Mouse (Mus musculus) intestine, postnatal 0 days (tissue): ENCODE measurements around the gene Ugt3a2. TPM values are rescaled to one million over a fixed set of nuclear protein-coding genes. Genes with fewer than 3 reads are reported as not detected.

ENCODE experiments used
- ATAC-seq: fragments of 200-750 bp; cut with Nextera tagmentation; 2 replicates; pipeline ENCODE4 v1.8.0; 2017; ENCODE audit warnings: mild to moderate bottlenecking, moderate TSS enrichment, moderate library complexity
- H3K27ac ChIP-seq: fragments of 300-500 bp; sonication (generic); 2 replicates; pipeline ENCODE4 v1.5.1; 2014; ENCODE audit warnings: mild to moderate bottlenecking, low read depth, low read length, moderate library complexity
- H3K27me3 ChIP-seq: fragments of 300-500 bp; sonication (generic); replicated peaks from 2 replicates; pipeline ENCODE4 v1.6.1; 2014; ENCODE audit warnings: low read length, mixed read lengths; ENCODE audit not compliant: control insufficient read depth, insufficient read depth
- H3K36me3 ChIP-seq: fragments of 300-500 bp; sonication (generic); 2 replicates; pipeline ENCODE4 v1.6.1; 2014; ENCODE audit warnings: mild to moderate bottlenecking, moderate library complexity; ENCODE audit not compliant: control insufficient read depth, insufficient read depth
- H3K4me1 ChIP-seq: fragments of 300-500 bp; sonication (generic); replicated peaks from 2 replicates; pipeline ENCODE4 v1.6.1; 2014; ENCODE audit warnings: antibody characterized with exemption, low read length, mixed read lengths; ENCODE audit not compliant: control insufficient read depth, insufficient read depth
- H3K4me2 ChIP-seq: fragments of 300-500 bp; sonication (generic); replicated peaks from 2 replicates; pipeline ENCODE4 v1.6.1; 2014; ENCODE audit warnings: low read depth, mild to moderate bottlenecking, moderate library complexity
- H3K4me3 ChIP-seq: fragments of 300-500 bp; sonication (generic); 2 replicates; pipeline ENCODE4 v1.5.1; 2014; ENCODE audit warnings: low read depth, low read length
- H3K9ac ChIP-seq: fragments of 300-500 bp; sonication (generic); 2 replicates; pipeline ENCODE4 v1.6.1; 2014; ENCODE audit warnings: mild to moderate bottlenecking, low read depth, low read length
- H3K9me3 ChIP-seq: fragments of 300-500 bp; sonication (generic); 2 replicates; pipeline ENCODE4 v1.6.1; 2016; ENCODE audit warnings: mixed run types; ENCODE audit not compliant: control insufficient read depth
- CTCF ChIP-seq: sonication (generic); IDR thresholded peaks from 2 replicates; pipeline ENCODE4 v1.5.1; 2016; ENCODE audit warnings: low read depth, mild to moderate bottlenecking, control low read depth, antibody characterized with exemption, moderate library complexity
- WGBS: fragments of 180-500 bp; shearing (Covaris S2); extraction: QIAGEN DNeasy Blood & Tissue Kit; methylation state at CpG from one replicate; pipeline ENCODE4 v1.1.7; 2014; 5-methylcytosine and 5-hydroxymethylcytosine counted together
- polyA plus RNA-seq: library from polyadenylated mRNA; unstranded; fragments of >200 nt; fragmentation: Nextera tagmentation; extraction: Ambion mirVana; gene quantifications from 2 replicates; pipeline ENCODE4 v1.2.1, GENCODE M21; 2015

Gene Ugt3a2
- not detected in 2 replicates for polyA plus RNA-seq

- no peak for TF ChIP-seq CTCF
- H3K27ac ChIP-seq = no peak within 1 kb of the TSS
- 88% methylated on average over 4 of the region's 4 CpGs for WGBS
Measured at GRCm38 (mm10) chr15:9335341-9335740, at the start of gene Ugt3a2. Gene Ugt3a2 (plus strand): TSS chr15:9335550.

GRCm38 (mm10) chr15:9289660-9290059 is 45.7 kb upstream of the Ugt3a2 start:
- Histone ChIP-seq H3K9ac (no peak overlapping the region), H3K4me1 (no peaks in the 10 kb centered on the region), H3K27me3 (no peaks in the 10 kb centered on the region), H3K9me3 (no peaks in the 10 kb centered on the region), H3K36me3 (no peaks in the 10 kb centered on the region), H3K4me2 (no peak overlapping the region), H3K27ac (no peak overlapping the region), H3K4me3 (no peak overlapping the region)
- ATAC-seq = no peak
- TF ChIP-seq CTCF = no peak
- 57% methylated on average over 2 of the region's 2 CpGs for WGBS

More at GRCm38 (mm10) chr15:9335341-9335740, at the start of gene Ugt3a2:
- H3K27me3 ChIP-seq = no peaks in the 10 kb centered on the region
- H3K36me3 ChIP-seq = no peaks in the 10 kb centered on the region
- ATAC-seq = no peak
- H3K9ac ChIP-seq = no peak within 1 kb of the TSS
- no peak within 1 kb of the TSS for H3K4me3 ChIP-seq
- no peaks in the 10 kb centered on the region for H3K4me1 ChIP-seq
- H3K9me3 ChIP-seq = no peaks in the 10 kb centered on the region
- no peak within 1 kb of the TSS for H3K4me2 ChIP-seq

- no peaks in the 10 kb centered on the region for H3K9me3 ChIP-seq
- no peak overlapping the region for H3K4me2 ChIP-seq
- 79% methylated on average over 8 of the region's 8 CpGs for WGBS
- H3K4me1 ChIP-seq = no peaks in the 10 kb centered on the region
- no peak overlapping the region for H3K27ac ChIP-seq
- H3K9ac ChIP-seq = no peak overlapping the region
- TF ChIP-seq CTCF = no peak
- no peak for ATAC-seq
- H3K36me3 ChIP-seq = no peaks in the 10 kb centered on the region
- H3K4me3 ChIP-seq = no peak overlapping the region
- no peaks in the 10 kb centered on the region for H3K27me3 ChIP-seq
Measured at GRCm38 (mm10) chr15:9305978-9306692, 29.2 kb upstream of the Ugt3a2 start.

DNA sequence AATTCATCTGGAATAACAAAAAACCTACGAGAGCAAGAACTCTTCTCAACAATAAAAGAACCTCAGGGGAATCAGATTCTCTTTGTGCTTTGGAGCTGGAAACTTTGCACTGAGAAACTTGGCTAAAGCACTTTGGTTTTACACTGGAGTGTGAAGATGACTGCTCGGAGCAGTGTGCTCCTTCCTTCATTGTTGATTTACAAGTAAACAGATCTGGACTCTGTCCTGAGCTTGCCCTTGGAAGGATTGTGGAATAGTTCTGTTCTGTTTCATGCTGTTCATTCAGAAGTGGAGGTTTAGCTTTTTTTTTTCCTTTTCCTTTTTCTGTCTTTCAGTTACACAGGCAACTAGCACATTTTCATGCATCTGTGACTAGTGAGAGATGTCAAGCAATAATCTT is 754 bp upstream of the Ugt3a2 start:
- Histone ChIP-seq H3K36me3 (no peaks in the 10 kb centered on the region), H3K4me2 (no peak overlapping the region), H3K9me3 (no peaks in the 10 kb centered on the region), H3K4me1 (no peaks in the 10 kb centered on the region), H3K27ac (no peak overlapping the region), H3K9ac (no peak overlapping the region), H3K27me3 (no peaks in the 10 kb centered on the region), H3K4me3 (no peak overlapping the region)
- TF ChIP-seq CTCF = no peak
- ATAC-seq = no peak
- 58% methylated on average over 2 of the region's 2 CpGs for WGBS

GRCm38 (mm10) chr15:9336616-9337015 is 1.3 kb downstream of the Ugt3a2 start:
- Histone ChIP-seq H3K4me1 (no peaks in the 10 kb centered on the region), H3K9ac (no peak overlapping the region), H3K27ac (no peak overlapping the region), H3K36me3 (no peaks in the 10 kb centered on the region), H3K4me3 (no peak overlapping the region), H3K27me3 (no peaks in the 10 kb centered on the region), H3K9me3 (no peaks in the 10 kb centered on the region), H3K4me2 (no peak overlapping the region)
- TF ChIP-seq CTCF = no peak
- WGBS = 73% methylated on average over 3 of the region's 3 CpGs
- ATAC-seq = no peak

- Histone ChIP-seq H3K36me3 (no peaks in the 10 kb centered on the region), H3K27me3 (no peaks in the 10 kb centered on the region), H3K27ac (no peak overlapping the region), H3K9me3 (no peaks in the 10 kb centered on the region), H3K4me2 (no peak overlapping the region), H3K9ac (no peak overlapping the region), H3K4me1 (no peaks in the 10 kb centered on the region), H3K4me3 (no peak overlapping the region)
- ATAC-seq = no peak
- 58% methylated on average over 3 of the region's 3 CpGs for whole genome bisulfite sequencing
- TF ChIP-seq CTCF = no peak
Measured at GRCm38 (mm10) chr15:9337021-9337420, 1.7 kb downstream of the Ugt3a2 start.
